Mouse (Mus musculus) megakaryocyte, embryonic 14.5 days (primary cell): Measurements from ENCODE around the gene Ptpra.

ENCODE experiments used
- FLI1 ChIP-seq: IDR thresholded peaks from 2 replicates; pipeline ENCODE4 v1.6.1; 2012; ENCODE audit warnings: low read length, inconsistent platforms, mixed read lengths
- GATA1 ChIP-seq: IDR thresholded peaks from 3 replicates; pipeline ENCODE4 v1.6.1; 2012; ENCODE audit warnings: mixed read lengths, low read length, inconsistent platforms, borderline replicate concordance

- TF ChIP-seq GATA1, result no peak
- no peak for TF ChIP-seq FLI1
Measured at GRCm38 (mm10) chr2:130491162-130491561, 41.1 kb downstream of the Ptpra start.
